Mouse (Mus musculus): ENCODE data around the gene Adgrg1. TPM values are rescaled to one million over a fixed set of nuclear protein-coding genes. Genes with fewer than 3 reads are reported as not detected.

Adgrg1 gene
- 94.8 and 107 TPM in 2 replicates for polyA plus RNA-seq (2016; fragmentation: Nextera tagmentation; extraction: Ambion mirVana)

DNA sequence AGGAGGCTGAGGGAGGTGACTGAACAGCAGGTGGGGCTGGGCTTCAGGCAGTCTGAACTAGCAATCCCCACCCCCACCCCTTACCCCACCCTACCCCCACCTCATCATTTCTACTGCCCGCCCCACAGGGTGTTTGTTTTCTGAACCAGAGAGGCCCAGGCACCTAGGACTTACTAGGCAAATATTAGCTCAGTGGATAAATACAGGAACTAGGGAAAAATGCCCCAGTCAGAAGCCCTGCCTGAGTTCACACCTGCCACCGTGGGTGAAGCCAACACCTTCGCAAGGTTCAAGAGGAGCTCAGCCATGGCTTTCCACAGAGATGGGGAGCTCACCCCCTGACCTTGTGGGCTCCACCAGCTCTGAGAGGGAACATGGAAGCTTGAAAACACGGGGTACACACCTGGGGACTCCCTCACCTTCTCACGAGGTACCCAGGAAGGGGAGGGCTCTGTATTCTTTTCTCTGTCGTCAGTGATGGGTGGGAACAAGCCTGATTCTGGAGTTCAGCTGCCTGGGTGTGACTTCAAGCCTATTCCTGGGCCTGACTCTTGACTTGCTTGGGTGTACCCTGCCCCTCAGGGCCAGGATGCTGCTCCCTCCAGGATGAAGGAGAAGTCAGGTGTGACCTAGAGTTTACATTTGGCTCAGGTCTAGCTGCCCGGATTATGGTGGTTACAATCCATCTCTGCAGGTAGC lies at the start of gene Adgrg1:
TSS of gene Adgrg1 (plus strand) at position 285 of the 699 bp plus-strand sequence.
- no peak for DNase-seq (ENCODE audit: extremely low spot score, low spot score)
- Histone ChIP-seq H3K9me3 (no peaks in the 10 kb centered on the region), H3K36me3 (replicated peaks) (no peaks in the 10 kb centered on the region), H3K4me3 (no peak within 1 kb of the TSS), H3K27ac (0 out of 2 replicates have a peak within 1 kb of the TSS, but pooled peaks have one; percentile 8), H3K4me1 (peaks cover 26% of the 10 kb centered on the region), H3K27me3 (ENCODE audit: poor library complexity, severe bottlenecking) (peaks cover 47% of the 10 kb centered on the region)
- 59% methylated on average over 7 of the region's 7 CpGs for WGBS

DNA sequence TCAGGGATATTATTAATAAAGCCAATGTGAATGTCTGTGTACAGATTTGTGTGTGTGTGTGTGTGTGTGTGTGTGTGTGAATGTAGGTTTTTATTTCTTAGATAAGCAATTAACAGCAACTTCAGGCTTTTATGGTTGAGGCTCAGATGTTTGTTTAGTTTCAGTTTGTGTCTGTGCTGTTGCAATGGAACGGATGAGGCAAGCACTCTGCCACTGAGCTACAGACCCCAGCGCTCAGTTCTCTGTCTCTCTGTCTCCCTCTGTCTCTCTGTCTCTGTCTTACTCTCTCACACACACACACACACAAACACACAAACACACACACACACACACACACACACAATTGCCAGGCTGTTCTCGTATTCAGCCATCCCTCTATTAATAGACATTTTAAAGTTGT lies 46.3 kb upstream of the Adgrg1 start:
- Histone ChIP-seq H3K4me3 (no peak overlapping the region), H3K27ac (no peak overlapping the region)
- 76% methylated on average over 3 of the region's 3 CpGs for WGBS

DNA sequence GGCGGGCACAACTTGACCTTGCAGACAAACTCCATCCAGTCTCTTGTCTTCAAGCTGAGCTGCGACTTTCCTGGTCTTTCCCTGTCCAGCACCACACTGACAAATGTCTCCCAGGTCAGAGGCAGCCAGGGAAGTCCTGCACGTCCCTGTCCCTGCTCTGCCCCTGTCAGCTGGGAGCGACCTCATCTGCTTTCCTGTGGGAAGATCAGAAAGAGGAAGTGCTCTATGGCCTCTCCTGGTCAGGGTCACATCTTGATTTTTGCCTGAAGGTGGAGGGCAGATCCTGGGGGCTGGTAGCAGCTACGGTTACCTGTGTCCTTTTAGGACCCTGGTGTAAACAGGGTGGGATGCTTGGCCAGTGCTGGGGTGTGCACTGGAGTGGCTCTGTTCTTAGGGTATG lies 40.6 kb upstream of the Adgrg1 start:
- Histone ChIP-seq H3K27ac (no peak overlapping the region), H3K4me1 (no peaks in the 10 kb centered on the region), H3K9me3 (no peaks in the 10 kb centered on the region), H3K36me3 (replicated peaks) (no peaks in the 10 kb centered on the region), H3K4me3 (no peak overlapping the region), H3K27me3 (ENCODE audit: poor library complexity, severe bottlenecking) (no peaks in the 10 kb centered on the region)
- WGBS, result 68% methylated on average over 5 of the region's 5 CpGs
- no peak for DNase-seq (ENCODE audit: extremely low spot score, low spot score)

More for the DNA sequence above, 46.3 kb upstream of the Adgrg1 start:
- Histone ChIP-seq H3K4me1 (peaks cover 10% of the 10 kb centered on the region), H3K27me3 (ENCODE audit: poor library complexity, severe bottlenecking) (no peaks in the 10 kb centered on the region), H3K9me3 (no peaks in the 10 kb centered on the region), H3K36me3 (replicated peaks) (no peaks in the 10 kb centered on the region)
- no peak for DNase-seq (ENCODE audit: extremely low spot score, low spot score)

DNA sequence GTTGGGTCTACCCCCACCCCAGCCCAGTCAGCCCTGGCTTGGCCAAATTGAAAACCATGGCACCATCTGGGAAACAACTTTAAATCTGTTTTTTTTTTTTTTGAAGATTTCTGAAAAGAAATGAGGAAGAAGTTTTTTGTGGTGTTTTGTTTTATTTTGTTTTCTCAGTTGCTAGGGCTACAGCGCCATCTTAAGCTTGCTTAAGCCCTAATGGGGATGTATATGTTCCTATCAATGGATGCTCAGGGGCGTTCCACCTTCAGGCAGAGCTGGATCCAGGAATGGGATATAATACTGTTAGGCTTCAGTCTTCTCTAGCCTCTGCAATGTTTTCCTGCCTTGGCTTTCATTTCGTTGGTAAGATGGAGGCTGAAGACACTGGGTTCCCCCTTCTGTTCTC lies 39.4 kb upstream of the Adgrg1 start:
- Histone ChIP-seq H3K27ac (no peak overlapping the region), H3K4me3 (no peak overlapping the region), H3K9me3 (no peaks in the 10 kb centered on the region), H3K36me3 (replicated peaks) (no peaks in the 10 kb centered on the region), H3K4me1 (no peaks in the 10 kb centered on the region), H3K27me3 (ENCODE audit: poor library complexity, severe bottlenecking) (no peaks in the 10 kb centered on the region)
- WGBS, result 86% methylated on average over 3 of the region's 3 CpGs
- no peak for DNase-seq (ENCODE audit: extremely low spot score, low spot score)

DNA sequence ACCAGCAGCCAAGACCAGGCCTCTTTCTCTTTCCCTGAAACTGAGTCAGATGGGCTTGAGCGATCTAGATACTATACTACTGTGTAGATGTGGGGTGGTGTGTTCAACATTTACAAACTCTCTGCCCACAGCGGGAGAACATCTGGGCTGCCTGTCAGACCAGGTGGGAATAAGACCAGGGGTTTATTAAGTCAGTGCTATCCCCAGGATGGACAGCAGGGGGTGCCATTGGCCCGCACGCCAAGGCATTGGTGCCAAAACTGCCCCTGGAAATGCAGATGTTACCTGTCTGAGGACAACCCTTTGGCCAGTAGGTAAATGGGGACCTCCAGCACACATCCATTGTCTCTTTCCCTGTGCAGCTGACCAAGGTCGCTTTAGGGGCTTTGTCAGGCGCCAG lies 32.0 kb upstream of the Adgrg1 start:
- Histone ChIP-seq H3K27me3 (ENCODE audit: poor library complexity, severe bottlenecking) (peaks cover 9% of the 10 kb centered on the region; the same call in 1 of the 2 replicates), H3K4me3 (no peak overlapping the region), H3K36me3 (replicated peaks) (no peaks in the 10 kb centered on the region), H3K9me3 (no peaks in the 10 kb centered on the region), H3K4me1 (peaks cover 31% of the 10 kb centered on the region), H3K27ac (no peak overlapping the region)
- WGBS, result 16% methylated on average over 6 of the region's 6 CpGs
- peak; percentile 65 for DNase-seq (ENCODE audit: extremely low spot score, low spot score)

DNA sequence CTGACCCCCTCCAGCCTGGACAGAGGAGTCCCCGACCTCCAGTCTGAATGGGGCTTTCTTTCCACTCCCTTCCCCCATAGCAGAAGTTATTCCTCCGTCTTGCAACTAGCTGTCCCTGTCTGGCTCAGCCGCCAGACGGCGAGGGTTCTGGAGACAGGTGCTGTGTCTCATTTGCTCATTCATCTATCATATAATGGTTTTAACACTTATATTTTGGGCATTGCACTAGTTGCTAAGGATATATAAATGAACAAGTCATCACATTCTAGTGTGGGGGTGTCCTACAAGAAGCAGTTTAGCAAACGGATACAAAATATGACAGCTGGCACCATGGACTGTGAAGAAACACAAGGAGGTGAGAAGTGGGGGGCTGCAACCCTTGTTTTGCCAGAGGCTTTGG lies 29.4 kb upstream of the Adgrg1 start:
- peaks cover 31% of the 10 kb centered on the region for H3K4me1 ChIP-seq
- H3K27me3 ChIP-seq (ENCODE audit: poor library complexity, severe bottlenecking), result peaks cover 9% of the 10 kb centered on the region; the same call in 1 of the 2 replicates
- H3K36me3 ChIP-seq (replicated peaks), result no peaks in the 10 kb centered on the region
- H3K4me3 ChIP-seq, result no peak overlapping the region
- no peaks in the 10 kb centered on the region for H3K9me3 ChIP-seq
- no peak for DNase-seq (ENCODE audit: extremely low spot score, low spot score)
- WGBS, result 63% methylated on average over 6 of the region's 6 CpGs
- no peak overlapping the region for H3K27ac ChIP-seq

DNA sequence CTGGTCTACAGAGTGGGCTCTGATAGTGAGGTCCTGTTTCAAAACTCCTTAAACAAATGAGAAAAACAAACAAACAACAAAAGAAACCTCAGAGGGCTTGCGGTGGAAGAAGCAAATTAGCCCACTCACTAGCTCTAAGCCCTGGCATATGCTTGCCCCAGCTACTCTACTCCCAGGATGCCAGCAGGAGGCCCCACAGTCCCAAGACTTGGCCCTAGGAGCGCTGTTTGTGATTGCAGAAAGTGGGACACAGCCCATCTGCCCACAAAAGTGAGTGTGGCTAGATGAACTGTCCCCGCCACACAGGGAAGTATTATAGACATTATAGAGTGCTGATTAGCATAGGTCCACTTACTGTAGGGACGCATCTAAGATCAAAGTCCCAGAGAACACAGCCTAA lies 26.1 kb upstream of the Adgrg1 start:
- Histone ChIP-seq H3K4me1 (peaks cover 30% of the 10 kb centered on the region), H3K27me3 (ENCODE audit: poor library complexity, severe bottlenecking) (peaks cover 9% of the 10 kb centered on the region; the same call in 1 of the 2 replicates), H3K36me3 (replicated peaks) (no peaks in the 10 kb centered on the region), H3K9me3 (no peaks in the 10 kb centered on the region), H3K27ac (no peak overlapping the region), H3K4me3 (no peak overlapping the region)
- no peak for DNase-seq (ENCODE audit: extremely low spot score, low spot score)
- WGBS, result 82% methylated on average over 4 of the region's 4 CpGs

DNA sequence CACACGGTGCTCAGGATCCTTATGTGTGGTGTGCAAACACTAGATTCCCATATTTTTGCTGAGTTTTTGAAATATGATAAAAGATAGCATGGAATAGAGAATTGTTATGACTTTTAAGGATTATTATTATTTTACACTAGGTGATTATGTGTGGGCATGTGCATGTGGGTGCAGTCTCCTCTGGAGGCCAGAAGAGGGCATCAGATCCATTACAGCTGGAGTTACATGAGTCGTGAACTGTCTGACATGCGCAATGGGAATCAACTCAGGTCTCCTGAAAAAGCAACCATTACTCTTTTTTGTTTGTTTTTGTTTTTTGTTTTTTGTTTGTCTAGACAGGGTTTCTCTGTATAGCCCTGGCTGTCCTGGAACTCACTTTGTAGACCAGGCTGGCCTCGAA lies 25.5 kb upstream of the Adgrg1 start:
- Histone ChIP-seq H3K4me3 (no peak overlapping the region), H3K9me3 (no peaks in the 10 kb centered on the region), H3K4me1 (peaks cover 24% of the 10 kb centered on the region), H3K27me3 (ENCODE audit: poor library complexity, severe bottlenecking) (peaks cover 11% of the 10 kb centered on the region; the same call in 1 of the 2 replicates), H3K36me3 (replicated peaks) (no peaks in the 10 kb centered on the region), H3K27ac (no peak overlapping the region)
- WGBS, result 89% methylated on average over 4 of the region's 4 CpGs
- DNase-seq (ENCODE audit: extremely low spot score, low spot score), result no peak

DNA sequence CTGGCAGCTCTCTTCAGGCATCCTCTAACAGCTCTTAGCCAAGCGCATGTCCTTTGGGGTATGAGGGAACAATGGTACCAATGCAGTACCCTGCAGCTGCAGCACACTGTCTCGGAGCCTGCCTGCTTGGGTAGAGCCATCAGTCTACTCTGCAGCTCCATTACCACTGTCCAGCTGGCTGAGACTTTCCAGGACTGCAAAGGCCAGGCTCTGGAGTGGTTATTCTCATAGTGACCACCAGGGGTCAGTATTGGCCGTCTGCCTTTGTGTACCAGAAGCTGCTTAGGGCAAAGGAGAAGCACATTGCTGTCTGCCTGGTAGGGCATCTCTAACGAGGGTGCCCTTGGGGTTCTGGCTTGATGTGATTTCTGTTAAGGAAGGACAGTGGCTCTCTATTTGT lies 24.5 kb upstream of the Adgrg1 start:
- Histone ChIP-seq H3K27ac (no peak overlapping the region), H3K36me3 (replicated peaks) (no peaks in the 10 kb centered on the region), H3K4me3 (no peak overlapping the region), H3K9me3 (no peaks in the 10 kb centered on the region), H3K27me3 (ENCODE audit: poor library complexity, severe bottlenecking) (peaks cover 12% of the 10 kb centered on the region; the same call in 1 of the 2 replicates), H3K4me1 (peaks cover 20% of the 10 kb centered on the region)
- peak; percentile 80 for DNase-seq (ENCODE audit: extremely low spot score, low spot score)
- 19% methylated on average over 4 of the region's 4 CpGs for WGBS

DNA sequence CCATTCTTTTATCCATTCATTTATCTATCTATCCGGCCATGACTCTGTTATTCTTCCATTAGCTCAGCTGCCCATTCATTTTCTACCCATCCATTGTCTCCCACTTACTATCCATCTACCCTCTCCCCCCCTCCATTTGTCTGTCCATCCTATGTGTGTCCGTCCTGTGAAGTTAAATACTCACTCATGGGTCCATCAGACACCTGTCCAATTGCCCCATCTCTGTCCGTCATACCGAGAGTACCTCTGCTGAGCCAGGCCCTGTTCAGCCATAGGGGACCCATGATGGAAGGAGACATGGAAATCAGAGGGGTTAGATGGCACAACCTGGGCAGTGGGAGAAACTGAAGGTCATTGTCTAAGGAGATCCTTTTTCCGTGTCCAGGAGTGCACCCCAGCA lies 24.1 kb upstream of the Adgrg1 start:
- H3K4me3 ChIP-seq, result no peak overlapping the region
- peaks cover 16% of the 10 kb centered on the region for H3K4me1 ChIP-seq
- H3K9me3 ChIP-seq, result no peaks in the 10 kb centered on the region
- H3K36me3 ChIP-seq (replicated peaks), result no peaks in the 10 kb centered on the region
- 0 out of 2 replicates have a peak overlapping the region, but pooled peaks have one; percentile 48 for H3K27ac ChIP-seq
- H3K27me3 ChIP-seq (ENCODE audit: poor library complexity, severe bottlenecking), result peaks cover 11% of the 10 kb centered on the region; the same call in 1 of the 2 replicates
- 82% methylated on average over 5 of the region's 5 CpGs for WGBS
- DNase-seq (ENCODE audit: extremely low spot score, low spot score), result no peak

DNA sequence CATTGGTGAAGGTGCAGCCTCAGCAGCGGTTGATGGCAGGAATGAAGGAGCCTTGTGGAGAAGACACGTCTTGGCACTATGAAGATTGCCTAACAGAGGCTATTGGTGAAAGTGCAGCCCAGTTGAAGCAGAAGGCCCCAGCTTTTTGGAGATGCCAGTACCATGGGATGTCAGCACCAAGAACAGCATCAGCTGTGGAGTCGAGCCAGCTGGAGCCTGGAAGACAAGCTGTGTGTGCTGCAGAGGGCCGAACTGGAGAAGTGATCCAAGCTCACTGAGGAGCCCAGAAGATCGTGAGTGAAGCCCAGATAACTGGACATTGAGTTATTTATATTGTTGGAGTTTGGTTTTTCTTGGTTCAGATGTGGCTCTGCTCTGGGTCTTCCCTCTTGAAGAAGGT lies 22.5 kb upstream of the Adgrg1 start:
- 82% methylated on average over 5 of the region's 5 CpGs for WGBS
- H3K9me3 ChIP-seq, result no peaks in the 10 kb centered on the region
- H3K4me3 ChIP-seq, result no peak overlapping the region
- H3K4me1 ChIP-seq, result peaks cover under 1% of the 10 kb centered on the region; the same call in 1 of the 2 replicates
- H3K27me3 ChIP-seq (ENCODE audit: poor library complexity, severe bottlenecking), result 0 out of 2 replicates have a peak, but pooled peaks cover 3% of the 10 kb centered on the region
- H3K27ac ChIP-seq, result no peak overlapping the region
- DNase-seq (ENCODE audit: extremely low spot score, low spot score), result no peak
- no peaks in the 10 kb centered on the region for H3K36me3 ChIP-seq (replicated peaks)

DNA sequence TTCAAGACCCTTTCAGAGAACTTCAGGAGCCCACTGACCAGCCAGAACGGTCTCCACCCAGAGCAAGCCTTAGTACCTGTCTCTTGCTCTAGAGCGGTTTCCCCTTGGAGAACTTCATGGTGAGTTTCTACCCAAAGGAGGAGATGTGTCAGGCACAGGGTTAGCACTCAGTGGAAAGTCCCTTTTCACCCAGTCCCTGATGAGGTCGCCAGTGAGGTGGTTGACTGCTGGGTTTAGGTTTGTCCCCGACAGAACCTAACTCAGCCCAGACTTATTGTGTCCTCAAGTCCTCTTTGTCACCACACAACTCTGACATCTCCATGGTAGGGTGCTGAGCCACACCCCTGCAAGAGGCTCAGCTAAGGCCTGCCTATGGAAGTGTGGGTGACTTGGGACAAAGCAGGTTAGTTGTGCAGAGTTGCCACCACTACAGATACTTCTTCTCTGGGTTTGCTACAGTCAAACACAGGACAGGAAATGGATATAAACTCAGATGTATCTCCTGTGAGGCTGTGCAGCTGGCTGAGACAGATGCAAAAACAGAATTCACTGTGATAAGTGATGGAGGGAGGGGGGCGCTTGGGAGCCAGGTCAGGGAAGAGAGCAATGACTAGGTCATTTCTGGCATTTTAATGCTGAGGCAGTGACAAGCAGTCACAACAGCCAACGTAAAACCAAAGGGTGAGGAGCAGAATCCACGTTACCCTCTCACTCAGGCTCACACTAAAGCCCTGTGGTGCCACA lies 20.8 kb upstream of the Adgrg1 start:
- Histone ChIP-seq H3K36me3 (replicated peaks) (no peaks in the 10 kb centered on the region), H3K4me3 (no peak overlapping the region), H3K27me3 (ENCODE audit: poor library complexity, severe bottlenecking) (0 out of 2 replicates have a peak, but pooled peaks cover 3% of the 10 kb centered on the region), H3K9me3 (no peaks in the 10 kb centered on the region), H3K27ac (no peak overlapping the region), H3K4me1 (no peaks in the 10 kb centered on the region)
- no peak for DNase-seq (ENCODE audit: extremely low spot score, low spot score)
- WGBS, result 77% methylated on average over 7 of the region's 7 CpGs

DNA sequence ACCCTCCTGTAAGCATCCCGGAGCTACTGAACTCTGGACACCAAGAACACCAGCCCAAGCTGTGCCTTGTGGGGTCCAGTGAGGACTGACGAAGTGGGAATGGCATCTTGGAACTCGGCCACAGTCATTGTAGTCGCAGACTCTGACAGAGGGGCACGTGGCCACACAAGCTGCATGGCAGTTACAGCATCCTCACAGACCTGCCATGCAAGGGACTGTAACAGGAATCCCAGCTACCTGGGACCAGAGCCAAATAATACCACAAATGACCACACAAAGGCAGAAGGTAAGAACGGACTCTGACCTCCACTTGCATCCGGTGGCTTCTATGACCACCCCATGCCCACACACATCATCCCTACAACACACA lies 20.2 kb upstream of the Adgrg1 start:
- H3K27me3 ChIP-seq (ENCODE audit: poor library complexity, severe bottlenecking), result 0 out of 2 replicates have a peak, but pooled peaks cover 3% of the 10 kb centered on the region
- H3K27ac ChIP-seq, result no peak overlapping the region
- DNase-seq (ENCODE audit: extremely low spot score, low spot score), result no peak
- no peaks in the 10 kb centered on the region for H3K9me3 ChIP-seq
- no peaks in the 10 kb centered on the region for H3K36me3 ChIP-seq (replicated peaks)
- H3K4me3 ChIP-seq, result no peak overlapping the region
- WGBS, result 84% methylated on average over 7 of the region's 7 CpGs
- no peaks in the 10 kb centered on the region for H3K4me1 ChIP-seq
